Mouse (Mus musculus): ENCODE results near the gene Papolb. TPM values are rescaled to one million over a fixed set of nuclear protein-coding genes. Genes with fewer than 3 reads are reported as not detected.

Papolb gene
- polyA plus RNA-seq, 1 experiment from 2014 or later: 0.06 TPM

DNA sequence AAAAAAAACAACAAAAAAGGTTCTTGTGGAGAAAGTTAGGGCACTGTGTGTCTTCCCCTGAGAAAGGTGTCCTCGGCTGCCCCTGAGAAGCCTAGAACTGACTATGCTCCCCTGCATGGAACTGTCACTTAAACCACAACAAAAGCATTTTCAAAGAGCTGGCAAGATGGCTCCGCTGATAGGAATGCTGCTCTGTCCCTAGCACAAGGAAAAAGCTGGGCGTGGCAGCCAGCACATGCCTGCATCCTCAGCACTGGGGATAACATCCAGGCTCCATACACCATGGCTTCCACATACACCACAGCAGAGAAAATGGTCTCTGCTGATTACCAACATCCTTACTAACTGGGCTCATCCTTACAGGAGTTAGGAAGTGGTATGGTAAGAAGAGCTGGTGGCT lies 17.2 kb upstream of the Papolb start:
- H3K27ac ChIP-seq: no peak overlapping the region

DNA sequence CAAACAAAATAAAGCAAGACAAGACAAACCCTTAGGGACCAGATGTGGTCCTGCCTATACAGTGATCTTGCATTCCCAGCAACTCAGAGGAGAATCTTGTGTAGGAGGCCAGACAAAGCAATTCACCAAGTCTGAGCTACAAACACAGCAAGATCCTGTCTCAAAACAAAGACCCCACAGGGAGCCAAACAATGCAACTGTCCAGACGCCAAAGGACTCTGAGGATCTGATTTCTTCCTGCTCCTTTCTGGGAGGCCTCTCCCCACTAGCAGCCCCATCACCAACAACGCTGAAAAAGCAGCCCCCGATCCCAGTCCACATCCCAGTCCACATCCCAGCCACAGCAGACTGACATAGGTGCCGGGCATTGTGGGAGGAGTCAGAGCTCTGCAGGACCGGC lies 16.5 kb upstream of the Papolb start:
- H3K27ac ChIP-seq: 0 out of 2 replicates have a peak overlapping the region, but pooled peaks have one; percentile 43
- 35% methylated on average over 5 of the region's 5 CpGs for WGBS
- H3K4me3 ChIP-seq: no peak overlapping the region
- peaks cover 36% of the 10 kb centered on the region for H3K4me1 ChIP-seq
- no peaks in the 10 kb centered on the region for H3K9me3 ChIP-seq (replicated peaks)
- H3K36me3 ChIP-seq: no peaks in the 10 kb centered on the region
- 0 out of 2 replicates have a peak, but pooled peaks cover 11% of the 10 kb centered on the region for H3K27me3 ChIP-seq (ENCODE audit: low read depth, poor library complexity, severe bottlenecking)
- DNase-seq (ENCODE audit: low spot score): no peak

More for the DNA sequence above, 17.2 kb upstream of the Papolb start:
- Histone ChIP-seq H3K4me3 (no peak overlapping the region), H3K27me3 (ENCODE audit: low read depth, poor library complexity, severe bottlenecking) (0 out of 2 replicates have a peak, but pooled peaks cover 11% of the 10 kb centered on the region), H3K9me3 (replicated peaks) (no peaks in the 10 kb centered on the region), H3K36me3 (no peaks in the 10 kb centered on the region), H3K4me1 (peaks cover 36% of the 10 kb centered on the region)
- DNase-seq (ENCODE audit: low spot score): no peak
- 80% methylated on average over 3 of the region's 3 CpGs for WGBS

DNA sequence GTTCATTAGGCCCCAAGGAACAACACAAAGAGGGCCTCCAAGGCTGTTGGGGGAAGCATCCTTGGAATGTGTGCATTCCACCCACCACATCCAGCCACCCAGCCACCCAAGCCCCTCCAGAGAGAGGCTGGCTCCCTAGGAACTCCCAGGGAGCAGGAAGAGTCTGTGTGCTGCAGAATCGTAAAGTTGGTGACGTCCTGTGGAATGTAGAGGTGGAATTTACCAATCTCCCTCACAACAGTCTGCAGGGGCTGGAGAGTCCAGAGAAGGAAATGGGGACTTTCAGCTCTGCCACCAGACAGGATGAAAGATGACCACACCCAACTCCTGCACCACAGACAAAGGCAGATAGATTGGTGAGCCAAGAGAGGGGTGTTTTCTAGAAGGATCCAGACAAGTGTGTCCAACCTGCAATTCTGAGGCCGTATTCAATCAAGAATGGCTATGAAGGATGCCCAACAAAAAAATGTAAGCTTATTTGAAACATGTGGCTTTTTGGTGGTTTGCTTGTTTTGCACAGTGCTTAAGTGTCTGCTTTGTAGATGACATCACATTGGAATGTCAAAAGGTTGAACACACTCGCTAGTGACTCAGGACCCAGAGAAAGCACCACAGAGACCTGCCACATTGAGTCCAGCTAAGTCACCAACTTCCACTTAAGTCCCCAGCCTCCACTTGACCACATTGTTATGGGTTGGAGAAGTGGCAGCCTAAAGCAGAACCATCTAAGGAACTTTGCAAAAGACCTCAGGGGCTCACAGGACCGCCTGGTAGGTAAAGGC lies 15.3 kb upstream of the Papolb start:
- Histone ChIP-seq H3K36me3 (no peaks in the 10 kb centered on the region), H3K27me3 (ENCODE audit: low read depth, poor library complexity, severe bottlenecking) (0 out of 2 replicates have a peak, but pooled peaks cover 5% of the 10 kb centered on the region), H3K4me1 (peaks cover 28% of the 10 kb centered on the region), H3K4me3 (no peak overlapping the region), H3K9me3 (replicated peaks) (no peaks in the 10 kb centered on the region), H3K27ac (no peak overlapping the region; the same call in 1 of the 2 replicates)
- WGBS: 64% methylated on average over 5 of the region's 5 CpGs
- no peak for DNase-seq (ENCODE audit: low spot score)

GRCm38 (mm10) chr5:142537286-142537685 lies 7.4 kb upstream of the Papolb start:
- no peaks in the 10 kb centered on the region for H3K36me3 ChIP-seq
- H3K27me3 ChIP-seq (ENCODE audit: low read depth, poor library complexity, severe bottlenecking): no peaks in the 10 kb centered on the region
- H3K4me3 ChIP-seq: no peak overlapping the region
- H3K4me1 ChIP-seq: 0 out of 2 replicates have a peak, but pooled peaks cover 2% of the 10 kb centered on the region
- H3K27ac ChIP-seq: no peak overlapping the region
- no peaks in the 10 kb centered on the region for H3K9me3 ChIP-seq (replicated peaks)
- DNase-seq (ENCODE audit: low spot score): no peak
- 86% methylated on average over 3 of the region's 3 CpGs for WGBS

- DNase-seq (ENCODE audit: low spot score): no peak
- 84% methylated on average over 4 of the region's 4 CpGs for WGBS
- Histone ChIP-seq H3K9me3 (replicated peaks) (no peaks in the 10 kb centered on the region), H3K27me3 (ENCODE audit: low read depth, poor library complexity, severe bottlenecking) (peaks cover 8% of the 10 kb centered on the region), H3K27ac (no peak overlapping the region), H3K36me3 (no peaks in the 10 kb centered on the region), H3K4me3 (no peak overlapping the region), H3K4me1 (no peaks in the 10 kb centered on the region)
Measured at GRCm38 (mm10) chr5:142535388-142535787, 5.5 kb upstream of the Papolb start.

GRCm38 (mm10) chr5:142524711-142525464 lies 5.0 kb downstream of the Papolb start:
- Histone ChIP-seq H3K9me3 (replicated peaks) (no peaks in the 10 kb centered on the region), H3K27ac (no peak overlapping the region), H3K4me1 (peaks cover 2% of the 10 kb centered on the region), H3K27me3 (ENCODE audit: low read depth, poor library complexity, severe bottlenecking) (peaks cover 22% of the 10 kb centered on the region), H3K4me3 (no peak overlapping the region), H3K36me3 (no peaks in the 10 kb centered on the region; the same call in 1 of the 2 replicates)
- 80% methylated on average over 8 of the region's 8 CpGs for WGBS
- no peak for DNase-seq (ENCODE audit: low spot score)

- no peaks in the 10 kb centered on the region for H3K27me3 ChIP-seq (ENCODE audit: low read depth, poor library complexity, severe bottlenecking)
- H3K4me1 ChIP-seq: peaks cover 14% of the 10 kb centered on the region
- H3K4me3 ChIP-seq: no peak overlapping the region
- DNase-seq (ENCODE audit: low spot score): no peak
- H3K9me3 ChIP-seq (replicated peaks): no peaks in the 10 kb centered on the region
- H3K36me3 ChIP-seq: no peaks in the 10 kb centered on the region; the same call in 1 of the 2 replicates
- H3K27ac ChIP-seq: no peak overlapping the region
- WGBS: 89% methylated on average over 11 of the region's 11 CpGs
Measured at GRCm38 (mm10) chr5:142521195-142521866, 8.5 kb downstream of the Papolb start.

DNA sequence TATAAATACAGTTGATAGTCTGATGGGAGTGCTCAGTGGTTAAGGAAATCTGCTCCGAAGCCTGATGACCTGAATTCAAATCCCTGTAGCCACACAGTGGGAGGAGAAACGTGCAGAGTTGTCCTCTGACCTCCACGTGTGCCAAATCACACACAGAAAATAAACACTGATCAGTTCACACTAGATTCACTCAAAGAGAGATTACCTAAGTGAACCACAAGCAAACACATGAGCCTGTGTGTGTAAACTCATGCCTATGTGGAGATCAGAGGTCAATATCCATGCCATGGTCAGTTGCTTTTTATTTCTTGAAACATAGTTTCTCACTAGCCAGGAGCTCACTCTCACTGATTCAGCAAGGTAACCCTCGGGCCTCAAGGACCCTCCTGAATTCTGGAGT lies 9.5 kb downstream of the Papolb start:
- DNase-seq (ENCODE audit: low spot score): no peak
- 85% methylated on average over 4 of the region's 4 CpGs for WGBS
- Histone ChIP-seq H3K4me3 (no peak overlapping the region), H3K4me1 (peaks cover 14% of the 10 kb centered on the region), H3K9me3 (replicated peaks) (no peaks in the 10 kb centered on the region), H3K36me3 (no peaks in the 10 kb centered on the region; the same call in 1 of the 2 replicates), H3K27me3 (ENCODE audit: low read depth, poor library complexity, severe bottlenecking) (no peaks in the 10 kb centered on the region), H3K27ac (no peak overlapping the region)

DNA sequence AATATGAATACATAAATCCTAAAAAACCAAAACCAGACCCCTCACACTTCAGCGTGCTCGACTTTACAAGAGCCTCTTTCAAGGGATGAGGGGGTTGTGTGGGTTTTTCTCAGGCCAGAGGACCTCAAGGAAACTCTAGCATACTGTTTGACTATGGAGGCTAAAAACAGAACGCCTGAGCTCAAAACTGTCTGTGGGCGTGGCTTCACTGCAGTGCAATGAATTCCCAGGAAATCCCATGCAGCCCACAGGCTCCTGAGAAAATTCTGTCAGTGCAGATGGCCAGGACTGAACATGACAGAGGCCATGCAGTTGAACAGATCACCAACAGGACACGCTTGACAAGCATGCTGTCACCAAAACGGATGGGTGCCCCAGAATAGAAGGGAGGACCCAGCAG lies 10.9 kb downstream of the Papolb start:
- no peak overlapping the region for H3K4me3 ChIP-seq
- DNase-seq (ENCODE audit: low spot score): no peak

DNA sequence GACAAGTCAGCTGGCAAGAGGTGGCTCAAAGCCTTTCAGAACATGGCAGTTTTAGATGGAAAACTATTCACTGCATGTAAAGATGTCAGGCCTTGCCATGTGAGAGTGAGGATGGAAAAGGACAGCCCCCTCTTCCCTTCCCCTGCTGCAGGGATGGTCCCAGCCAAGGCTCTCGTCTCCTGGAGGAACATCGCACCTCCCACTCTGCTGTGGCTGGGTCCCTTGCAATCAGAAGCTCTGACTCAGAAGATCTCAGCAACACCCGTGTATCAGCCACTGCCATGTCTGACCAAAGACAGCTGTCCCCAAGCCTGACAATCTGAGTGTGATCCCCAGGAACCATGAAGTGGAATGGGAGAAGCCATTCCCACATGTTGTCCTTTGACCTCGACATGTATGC lies 17.8 kb downstream of the Papolb start:
- no peak for DNase-seq (ENCODE audit: low spot score)

More for the DNA sequence above, 10.9 kb downstream of the Papolb start:
- peaks cover 14% of the 10 kb centered on the region for H3K4me1 ChIP-seq
- no peaks in the 10 kb centered on the region for H3K27me3 ChIP-seq (ENCODE audit: low read depth, poor library complexity, severe bottlenecking)
- H3K36me3 ChIP-seq: no peaks in the 10 kb centered on the region; the same call in 1 of the 2 replicates
- H3K27ac ChIP-seq: no peak overlapping the region
- H3K9me3 ChIP-seq (replicated peaks): no peaks in the 10 kb centered on the region
- 76% methylated on average over 6 of the region's 6 CpGs for WGBS

GRCm38 (mm10) chr5:142510061-142510414 lies 19.8 kb downstream of the Papolb start:
- no peak overlapping the region for H3K4me3 ChIP-seq
- DNase-seq (ENCODE audit: low spot score): no peak
- H3K9me3 ChIP-seq (replicated peaks): no peaks in the 10 kb centered on the region
- H3K27ac ChIP-seq: peak overlapping the region; percentile 61; the same call in 1 of the 2 replicates
- WGBS: 73% methylated on average over 7 of the region's 7 CpGs
- H3K36me3 ChIP-seq: no peaks in the 10 kb centered on the region
- H3K27me3 ChIP-seq (ENCODE audit: low read depth, poor library complexity, severe bottlenecking): peaks cover 9% of the 10 kb centered on the region; the same call in 1 of the 2 replicates
- H3K4me1 ChIP-seq: peaks cover 12% of the 10 kb centered on the region

More for the DNA sequence above, 17.8 kb downstream of the Papolb start:
- 83% methylated on average over 4 of the region's 4 CpGs for WGBS
- Histone ChIP-seq H3K27ac (no peak overlapping the region), H3K4me3 (no peak overlapping the region), H3K4me1 (peaks cover 12% of the 10 kb centered on the region), H3K9me3 (replicated peaks) (no peaks in the 10 kb centered on the region), H3K27me3 (ENCODE audit: low read depth, poor library complexity, severe bottlenecking) (peaks cover 9% of the 10 kb centered on the region; the same call in 1 of the 2 replicates), H3K36me3 (no peaks in the 10 kb centered on the region)

DNA sequence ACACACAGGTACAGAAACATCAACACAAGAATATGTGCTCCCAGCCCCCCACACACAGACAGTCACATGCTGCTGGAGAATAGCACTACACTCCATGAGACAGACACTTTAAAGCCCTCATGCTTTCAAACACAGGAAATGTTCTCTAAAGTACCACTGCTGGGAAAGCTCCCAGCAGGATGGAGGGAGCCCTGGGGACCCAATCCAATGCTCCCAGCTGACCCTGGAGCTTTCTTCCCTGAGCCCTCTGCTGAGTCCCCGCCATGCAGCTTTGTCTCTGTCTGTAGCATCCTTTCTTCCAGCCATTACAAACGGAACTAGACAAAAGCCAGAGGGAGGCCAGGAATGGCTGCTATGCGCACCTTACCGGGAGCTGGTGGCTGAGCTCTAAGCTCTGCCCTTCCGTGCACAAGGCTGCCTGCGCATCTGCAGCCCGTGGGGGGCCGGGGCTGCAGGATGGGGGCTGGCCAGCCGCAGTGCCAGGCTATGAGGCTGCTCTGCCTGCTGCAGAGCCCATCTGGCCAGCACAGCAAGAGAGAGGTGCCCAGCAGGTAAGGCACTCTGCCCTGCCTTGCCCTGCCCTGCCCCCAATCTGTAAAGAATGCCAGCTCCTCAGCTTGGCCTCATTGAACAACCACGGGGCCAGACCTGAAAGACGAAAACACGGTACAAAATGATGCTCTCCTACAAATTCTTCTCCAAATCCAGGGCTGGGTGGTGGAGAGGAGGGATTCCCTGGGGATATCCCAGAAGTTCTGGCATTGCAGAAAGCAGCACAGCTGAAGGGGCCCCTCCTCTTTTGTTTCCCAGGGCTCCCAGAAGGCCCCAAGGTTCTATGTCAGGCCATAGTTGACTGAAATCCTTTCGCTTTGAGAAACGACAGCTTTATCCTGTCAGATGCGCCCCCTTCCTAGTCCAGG lies 20.5 kb downstream of the Papolb start:
- H3K4me1 ChIP-seq: peaks cover 12% of the 10 kb centered on the region
- peak overlapping the region; percentile 61; the same call in 1 of the 2 replicates for H3K27ac ChIP-seq
- DNase-seq (ENCODE audit: low spot score): no peak
- 0 out of 2 replicates have a peak overlapping the region, but pooled peaks have one; percentile 7 for H3K4me3 ChIP-seq
- no peaks in the 10 kb centered on the region for H3K36me3 ChIP-seq
- 31% methylated on average over 15 of the region's 15 CpGs for WGBS
- peaks cover 9% of the 10 kb centered on the region; the same call in 1 of the 2 replicates for H3K27me3 ChIP-seq (ENCODE audit: low read depth, poor library complexity, severe bottlenecking)
- no peaks in the 10 kb centered on the region for H3K9me3 ChIP-seq (replicated peaks)
